Mouse (Mus musculus): ENCODE measurements around the gene Zfp94.

Gene Zfp94

DNA sequence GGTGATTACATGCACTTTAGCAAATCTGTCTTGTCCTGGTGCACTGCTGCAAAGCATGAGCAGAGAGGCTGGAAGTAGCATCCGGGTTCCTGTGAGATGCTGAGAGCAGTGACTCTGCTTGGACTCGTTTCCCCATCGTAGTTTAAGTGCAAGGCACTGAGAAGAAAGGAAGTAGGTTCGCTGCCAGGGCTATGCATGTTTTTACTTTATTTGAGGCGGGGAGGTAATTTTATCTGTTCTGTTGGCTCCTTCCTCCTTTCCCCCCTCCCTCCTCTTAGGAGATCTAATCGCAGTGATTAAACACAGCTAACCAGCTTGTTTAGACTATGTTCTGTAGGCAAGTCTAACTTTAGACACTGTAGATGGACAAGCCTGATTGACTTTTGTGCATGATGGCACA lies 2.5 kb upstream of the Zfp94 start:
- DNase-seq (ENCODE audit: low spot score in 2 of 2) = no peak

DNA sequence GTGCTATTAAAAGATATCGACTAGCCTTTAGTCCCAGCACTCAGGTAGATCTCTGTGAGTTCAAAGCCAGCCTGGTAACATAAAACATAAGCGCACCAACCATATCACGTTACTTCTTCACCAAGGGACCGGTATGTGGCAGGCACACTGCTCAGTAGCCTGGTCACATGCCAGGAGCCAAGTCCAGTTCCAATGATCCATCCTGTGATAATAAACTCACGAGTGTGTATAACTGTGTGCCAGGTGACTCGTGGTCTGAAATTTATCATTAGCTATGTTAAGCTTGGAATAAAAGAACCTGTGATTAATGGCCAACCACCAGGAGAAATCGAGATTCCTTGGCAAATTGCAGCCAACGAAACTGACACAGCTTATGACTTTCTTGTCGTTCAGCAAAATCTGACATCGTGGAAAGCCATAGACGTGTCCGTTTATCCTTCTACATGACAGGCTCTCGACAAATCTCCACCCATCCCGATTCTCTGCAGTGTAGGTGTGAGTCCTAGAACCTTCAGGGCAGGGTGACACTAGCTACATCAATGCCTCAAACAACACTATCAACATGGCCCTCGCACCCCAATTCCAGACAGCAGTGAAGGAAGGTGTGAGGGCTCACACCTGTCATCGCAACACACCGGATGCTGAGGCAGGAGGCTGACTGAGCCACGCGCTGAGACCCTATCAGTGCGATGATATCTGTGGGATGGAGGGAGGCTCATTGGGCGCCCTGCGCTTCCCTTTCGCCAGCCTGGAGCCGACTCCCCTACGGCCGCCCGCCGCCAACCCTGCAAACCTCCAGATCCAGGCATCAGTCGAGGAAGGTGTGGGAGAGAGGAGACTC lies 520 bp downstream of the Zfp94 start:
- DNase-seq (ENCODE audit: low spot score in 2 of 2) = no peak

DNA sequence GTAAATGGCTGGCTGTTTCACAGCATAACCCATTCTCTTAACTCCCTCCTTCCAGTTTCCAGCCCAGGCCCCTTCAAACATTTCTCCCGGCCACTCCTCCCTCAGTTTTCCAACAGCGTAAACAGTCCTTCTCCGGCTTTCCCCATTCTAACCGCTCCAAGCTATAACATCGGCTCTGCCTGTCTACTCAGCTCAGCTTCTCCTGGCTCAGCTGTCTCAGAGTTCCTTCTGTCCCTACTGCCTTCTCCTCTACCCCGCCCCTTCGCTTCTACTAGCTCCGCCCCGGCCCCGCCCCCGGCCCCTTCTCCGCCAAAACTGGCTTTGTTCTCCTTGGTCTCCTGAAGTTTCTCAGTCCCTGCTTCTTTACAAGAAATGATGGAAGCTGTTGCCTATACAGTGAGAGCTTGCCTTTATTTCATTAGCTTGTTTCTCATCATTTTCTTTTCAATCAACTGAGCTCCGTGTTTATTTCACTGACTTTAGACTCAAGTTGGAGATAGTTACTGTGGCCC lies 15.6 kb downstream of the Zfp94 start, which contains the start of gene Zfp61:
Zfp61 (minus strand) TSS at position 462 of the 512 bp plus-strand sequence.
- DNase-seq (ENCODE audit: low spot score in 2 of 2) = no peak

DNA sequence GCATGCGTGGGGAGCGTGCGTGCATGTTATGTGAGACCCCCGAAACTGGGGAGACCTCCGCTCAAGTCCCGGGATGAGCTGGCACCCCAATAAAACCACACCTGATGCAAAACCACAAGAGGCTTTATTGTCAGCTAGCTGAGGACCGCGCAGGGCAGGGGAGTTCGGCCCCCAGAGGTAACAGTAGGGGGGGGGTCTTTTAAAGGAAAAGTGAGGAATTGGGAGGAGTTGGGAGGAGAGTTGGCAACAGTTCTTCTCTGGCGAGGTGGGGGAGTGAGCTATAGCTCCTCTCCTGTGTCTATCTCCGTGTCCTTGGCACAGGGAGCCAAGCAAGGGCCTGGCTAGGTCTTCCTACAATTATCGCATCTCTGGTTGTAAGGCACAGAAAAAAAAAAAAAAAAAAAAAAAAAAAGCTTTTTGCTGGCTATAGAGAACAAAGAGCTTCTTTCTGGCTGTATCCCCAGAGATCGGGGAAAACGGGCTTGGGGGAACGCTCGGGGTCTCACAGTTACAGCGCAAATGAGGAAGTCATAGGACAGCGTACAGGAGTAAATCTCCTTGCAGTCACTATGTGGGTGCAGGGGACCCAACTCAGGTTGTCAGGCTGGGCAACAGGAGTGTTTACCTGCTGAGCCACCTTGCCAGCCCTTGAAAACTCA lies 16.5 kb downstream of the Zfp94 start:
- no peak for DNase-seq (ENCODE audit: low spot score in 2 of 2)

DNA sequence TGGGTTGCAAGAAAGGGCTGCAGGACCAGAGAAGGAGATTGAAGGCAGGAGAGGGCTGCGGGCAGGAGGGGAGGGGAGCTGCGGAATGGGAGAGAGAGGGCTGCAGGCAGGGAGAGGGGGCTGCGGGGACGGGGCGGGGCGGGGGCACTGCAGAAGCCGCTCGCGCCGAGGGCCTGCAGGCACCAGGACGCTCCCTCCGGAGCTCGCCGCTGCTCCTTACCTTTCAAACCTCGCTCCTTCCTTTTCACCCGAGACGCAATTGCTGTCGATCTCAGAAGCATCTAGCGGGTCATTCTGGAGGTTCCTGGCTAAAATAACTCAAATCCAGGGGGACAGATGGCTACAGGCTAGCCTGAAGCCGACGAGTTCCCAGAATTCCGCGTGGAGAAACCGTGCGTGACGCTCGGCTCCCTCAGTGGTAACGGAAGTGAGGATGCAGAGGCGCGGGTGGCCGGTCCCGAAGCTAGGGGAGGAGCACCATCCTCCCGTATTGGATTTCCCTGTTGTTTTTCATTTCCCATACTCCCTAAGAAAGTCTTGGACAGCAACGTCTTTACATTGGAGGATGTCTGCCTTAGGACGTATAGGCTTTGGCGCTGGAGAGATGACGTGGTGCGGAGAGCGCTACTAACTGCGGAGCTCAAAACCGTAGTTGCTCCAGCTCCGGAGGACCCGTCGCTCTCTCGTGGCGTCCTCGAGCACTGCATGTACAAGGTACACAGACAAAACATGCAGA lies 17.3 kb downstream of the Zfp94 start:
- DNase-seq (ENCODE audit: low spot score in 2 of 2) = peak; percentile 33 to 60

DNA sequence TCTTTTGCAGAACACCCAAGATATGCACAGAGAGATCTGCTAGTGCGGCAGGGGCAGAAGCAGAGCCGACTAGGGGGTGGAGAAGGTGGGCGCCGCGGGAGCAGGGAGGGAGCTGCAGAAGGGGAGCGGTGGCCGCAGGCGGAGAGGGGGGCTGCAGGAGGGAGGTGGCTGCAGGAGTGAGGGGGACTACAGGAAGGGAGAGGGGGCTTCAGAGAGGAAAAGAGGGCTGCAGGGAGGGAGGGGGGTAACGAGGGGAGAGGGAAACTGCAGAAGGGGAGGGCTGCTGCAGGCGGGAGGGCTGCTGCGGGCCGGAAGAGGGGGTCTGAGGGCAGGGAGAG lies 17.9 kb downstream of the Zfp94 start:
- no peak for DNase-seq (ENCODE audit: low spot score in 2 of 2)

DNA sequence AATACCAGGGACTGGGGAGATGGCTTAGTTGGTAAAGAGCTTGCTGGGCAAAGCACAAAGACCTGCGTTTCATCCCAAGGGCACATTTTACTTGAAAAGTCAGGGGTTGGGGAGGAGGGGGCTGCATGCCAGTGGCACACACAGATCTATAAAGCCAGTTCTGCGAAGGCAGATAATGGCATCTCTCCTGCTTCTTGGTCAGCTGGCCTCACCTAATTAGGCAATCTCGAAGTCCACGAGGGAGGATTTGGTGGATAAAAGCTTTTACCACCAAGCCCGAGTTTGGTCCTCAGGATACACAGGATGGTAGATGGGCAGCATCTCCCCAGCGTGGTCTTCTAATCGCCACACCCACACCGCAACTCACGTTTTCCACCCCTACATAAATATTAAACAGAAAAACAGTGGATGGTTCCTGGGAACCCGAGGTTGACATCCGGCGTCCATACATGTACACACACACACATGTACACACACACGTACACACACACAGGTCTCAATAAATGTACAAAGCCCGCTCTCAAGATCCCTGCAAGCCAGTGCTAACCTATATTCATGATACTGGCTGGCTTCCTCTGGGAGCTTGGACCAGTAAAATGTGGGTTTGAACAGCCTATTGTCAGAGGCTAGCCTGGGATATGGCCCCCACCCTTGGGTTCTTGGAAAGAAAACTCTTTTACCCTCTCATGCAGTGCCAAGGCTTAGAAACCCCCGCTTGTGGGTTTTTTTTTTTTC lies 18.9 kb downstream of the Zfp94 start:
- DNase-seq (ENCODE audit: low spot score in 2 of 2) = no peak

DNA sequence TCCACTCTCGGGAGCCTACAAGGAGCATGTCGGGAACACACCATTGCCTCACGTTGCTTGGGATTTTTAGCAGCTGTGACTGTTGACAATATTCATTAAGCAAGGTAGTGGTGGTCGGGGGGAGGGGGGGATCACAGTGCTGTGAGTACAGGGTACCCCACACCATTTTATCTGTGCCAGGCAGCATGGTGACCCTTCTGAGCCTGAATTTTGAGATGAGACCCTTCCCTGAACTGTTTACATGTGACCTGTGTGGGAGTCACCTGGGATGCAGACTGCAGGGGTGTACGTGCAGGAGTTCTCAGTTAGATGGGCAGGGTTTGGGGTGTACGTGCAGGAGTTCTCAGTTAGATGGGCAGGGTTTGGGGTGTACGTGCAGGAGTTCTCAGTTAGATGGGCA lies 20.1 kb downstream of the Zfp94 start:
- no peak for DNase-seq (ENCODE audit: low spot score in 2 of 2)

DNA sequence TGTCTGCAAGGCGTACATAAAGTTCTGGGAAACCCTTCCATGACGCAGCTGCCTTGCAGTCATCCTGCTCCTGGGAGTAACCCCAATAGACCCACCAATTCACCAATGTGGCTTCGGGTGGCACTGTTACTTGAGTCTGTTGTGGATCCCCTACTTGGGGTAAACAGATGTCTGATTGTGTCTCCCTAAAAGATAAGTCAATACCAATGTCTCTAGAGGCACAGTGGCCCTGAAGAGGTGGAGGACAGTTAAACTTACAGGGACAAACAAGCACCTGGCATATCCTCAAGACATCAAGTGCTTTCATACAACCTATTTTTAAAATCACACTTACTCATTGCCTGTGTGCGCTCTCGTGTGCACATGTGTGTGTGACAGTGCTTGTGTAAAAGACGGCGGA lies 21.1 kb downstream of the Zfp94 start:
- no peak for DNase-seq (ENCODE audit: low spot score in 2 of 2)

DNA sequence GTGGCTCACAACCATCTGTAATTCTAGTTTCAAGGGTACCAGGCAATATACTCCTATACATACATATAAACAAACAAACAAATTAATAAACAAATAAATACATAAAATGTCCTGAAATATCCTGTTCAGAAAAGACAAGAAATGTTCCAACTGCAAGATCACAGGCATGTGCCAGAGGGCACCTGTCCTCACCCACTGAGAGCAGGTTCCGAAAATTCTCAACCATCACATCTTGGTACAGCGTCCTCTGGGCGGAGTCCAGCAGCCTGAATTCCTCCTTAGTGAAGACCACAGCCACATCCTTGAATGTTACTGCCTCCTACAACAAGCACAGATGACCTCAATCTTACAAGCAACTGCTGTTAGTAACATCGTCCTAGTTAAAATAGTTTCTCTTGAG lies 21.7 kb downstream of the Zfp94 start:
- no peak for DNase-seq (ENCODE audit: low spot score in 2 of 2)

DNA sequence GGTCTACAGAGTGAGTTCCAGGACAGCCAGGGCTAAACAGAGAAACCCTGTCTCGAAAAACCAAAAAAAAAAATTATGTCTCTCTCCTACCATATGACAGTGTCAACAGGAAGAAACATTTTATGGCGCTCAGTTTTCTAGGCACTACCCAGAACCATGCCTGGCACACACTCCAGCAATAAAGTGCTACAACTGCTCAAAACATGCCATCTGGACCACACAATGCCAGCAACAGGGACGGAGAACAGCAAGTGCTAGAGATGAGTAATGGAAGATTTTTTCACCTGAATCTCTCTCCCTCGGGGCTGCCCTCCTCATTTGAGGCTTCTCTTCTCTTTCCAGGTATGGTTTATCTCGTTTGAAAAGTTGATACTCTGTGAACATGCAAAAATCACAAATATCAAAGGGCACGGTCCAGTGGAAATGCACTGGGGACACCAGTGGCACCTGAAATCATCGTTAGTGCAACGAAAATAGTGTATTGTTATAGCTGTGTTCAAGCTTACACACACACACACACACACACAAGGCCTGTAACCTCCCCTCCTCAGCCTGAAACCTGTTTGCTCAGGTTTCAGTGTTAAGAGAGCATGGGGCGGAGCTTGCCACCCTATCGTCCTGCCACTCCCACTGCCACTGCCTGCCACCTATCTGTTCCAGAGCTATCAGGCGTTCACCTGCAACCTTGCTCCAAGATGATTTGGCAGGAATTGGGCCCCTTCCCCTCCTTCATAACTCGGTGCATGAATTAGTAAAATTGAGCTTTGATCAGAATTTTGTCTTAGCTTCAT lies 23.2 kb downstream of the Zfp94 start:
- no peak for DNase-seq (ENCODE audit: low spot score in 2 of 2)

DNA sequence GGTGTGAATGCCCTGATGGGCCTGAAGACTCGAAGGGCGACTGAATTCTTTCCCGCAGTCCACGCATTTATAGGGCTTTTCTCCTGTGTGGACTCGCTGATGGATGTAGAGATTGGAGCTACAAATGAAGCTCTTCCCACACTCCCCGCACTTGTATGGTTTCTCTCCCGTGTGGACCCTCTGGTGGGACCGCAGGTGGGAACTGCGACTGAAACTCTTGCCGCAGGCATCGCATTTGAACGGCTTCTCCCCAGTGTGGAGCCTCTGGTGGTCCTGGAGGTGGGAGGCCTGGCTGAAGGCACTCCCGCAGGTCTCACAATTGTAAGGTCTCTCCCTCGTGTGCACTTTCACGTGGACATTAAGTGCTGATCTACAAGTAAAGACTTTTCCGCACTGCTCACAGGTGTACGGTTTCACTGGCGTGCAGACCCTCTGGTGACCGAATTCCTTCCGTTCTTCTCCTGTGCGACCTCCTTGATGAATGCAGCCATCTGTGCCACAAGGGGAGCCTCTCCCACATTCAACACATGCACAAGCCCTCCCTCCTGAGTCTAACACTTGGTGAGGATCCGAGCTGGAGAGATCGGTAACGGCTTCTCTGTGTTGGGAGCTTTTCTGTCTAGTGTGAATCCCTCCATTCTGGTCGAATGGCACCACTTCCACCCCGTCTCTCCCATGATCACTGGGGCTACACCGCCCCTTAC lies 24.9 kb downstream of the Zfp94 start:
- DNase-seq (ENCODE audit: low spot score in 2 of 2) = no peak

DNA sequence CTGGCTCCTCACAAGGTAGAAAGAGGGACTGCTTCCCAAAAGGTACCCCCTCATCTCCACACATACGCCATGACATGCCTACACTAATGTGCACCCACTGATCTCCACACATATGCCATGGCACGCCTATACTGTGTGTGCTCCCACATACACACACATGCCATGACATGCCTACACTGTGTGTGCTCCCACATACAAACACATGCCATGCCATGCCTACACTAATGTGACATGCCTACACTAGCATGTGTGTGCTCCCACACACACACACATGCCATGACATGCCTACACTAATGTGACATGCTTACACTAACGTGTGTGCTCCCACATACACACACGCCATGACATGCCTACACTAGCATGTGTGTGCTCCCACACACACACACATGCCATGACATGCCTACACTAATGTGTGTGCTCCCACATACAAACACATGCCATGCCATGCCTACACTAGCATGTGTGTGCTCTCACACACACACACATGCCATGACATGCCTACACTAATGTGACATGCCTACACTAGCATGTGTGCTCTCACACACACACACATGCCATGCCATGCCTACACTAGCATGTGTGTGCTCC lies 26.3 kb downstream of the Zfp94 start:
- no peak for DNase-seq (ENCODE audit: low spot score in 2 of 2)

DNA sequence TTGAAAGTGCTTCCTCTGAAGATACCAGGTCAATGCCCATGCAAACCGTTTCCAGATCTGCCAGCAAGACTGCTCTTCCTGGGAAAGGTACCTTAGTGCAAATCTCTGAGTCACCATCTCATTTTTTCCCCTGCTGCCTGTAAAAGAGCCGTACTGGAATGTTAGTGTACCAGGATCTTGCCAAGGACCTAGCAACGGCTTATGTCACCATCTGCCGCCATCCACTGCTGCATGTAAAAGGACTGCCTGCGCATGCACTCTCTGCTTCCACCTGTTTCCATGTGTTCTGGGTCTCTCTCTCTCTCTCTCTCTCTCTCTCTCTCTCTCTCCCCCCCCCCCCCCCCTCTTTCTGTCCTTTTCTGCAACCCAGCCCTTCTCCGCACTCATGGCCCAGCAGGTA lies 28.0 kb downstream of the Zfp94 start:
- no peak for DNase-seq (ENCODE audit: low spot score in 2 of 2)

DNA sequence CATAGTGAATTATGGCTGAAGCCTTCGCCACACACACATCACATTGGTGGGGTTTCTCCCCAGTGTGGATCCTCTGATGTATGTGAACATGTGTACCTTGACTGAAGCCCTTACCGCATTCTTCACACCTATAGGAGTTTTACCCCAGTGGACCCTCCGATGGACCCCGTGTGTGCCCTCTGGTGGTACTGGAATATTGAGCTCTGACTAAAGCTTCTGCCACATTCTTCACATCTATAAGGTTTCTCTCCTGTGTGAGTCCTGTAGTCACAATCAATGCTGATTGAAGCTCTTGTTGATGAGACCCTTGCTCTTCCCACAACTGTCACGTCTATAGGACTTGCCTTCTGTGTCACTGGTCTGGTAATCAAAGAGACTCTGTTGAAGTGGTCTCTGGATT lies 28.8 kb downstream of the Zfp94 start:
- DNase-seq (ENCODE audit: low spot score in 2 of 2) = no peak

DNA sequence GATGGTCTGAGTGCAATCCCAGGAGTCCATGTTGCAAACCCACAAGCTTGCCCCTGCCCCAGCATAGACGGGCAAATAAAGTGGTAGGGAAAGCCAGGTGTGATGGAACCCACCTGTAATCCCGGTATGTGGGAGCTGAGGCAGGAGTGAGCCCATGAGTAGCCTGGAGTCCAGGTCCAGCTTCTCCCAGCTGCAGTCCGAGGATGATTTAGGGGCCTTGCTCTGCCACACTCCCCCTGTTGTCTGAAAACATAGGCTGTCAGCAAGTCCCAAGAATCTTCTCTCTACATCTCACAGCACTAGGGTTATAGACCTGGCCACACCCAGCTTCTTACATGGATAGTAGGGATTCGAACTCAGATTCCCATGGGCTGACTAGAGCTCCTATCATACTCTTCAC lies 29.6 kb downstream of the Zfp94 start:
- no peak for DNase-seq (ENCODE audit: low spot score in 2 of 2)

DNA sequence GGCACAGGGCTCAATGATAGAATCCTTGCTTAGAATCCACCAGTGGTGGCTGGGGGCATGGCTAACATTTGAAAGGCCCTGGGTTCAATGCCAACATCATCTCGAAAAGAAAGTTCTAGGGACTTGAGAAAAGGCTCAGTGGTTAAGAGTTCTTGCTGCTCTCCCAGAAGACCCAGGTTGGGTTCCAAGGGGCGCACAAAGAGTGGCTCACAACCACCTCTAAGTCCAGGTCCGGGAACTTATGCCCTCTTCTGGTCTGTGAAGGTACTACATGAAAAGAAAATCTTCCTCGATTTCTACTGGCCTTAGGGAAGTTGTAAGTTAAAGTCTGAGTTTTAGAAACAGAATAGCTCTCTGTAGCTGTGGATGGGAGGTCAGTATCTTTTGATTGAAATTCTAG lies 30.4 kb downstream of the Zfp94 start:
- DNase-seq (ENCODE audit: low spot score in 2 of 2) = no peak

DNA sequence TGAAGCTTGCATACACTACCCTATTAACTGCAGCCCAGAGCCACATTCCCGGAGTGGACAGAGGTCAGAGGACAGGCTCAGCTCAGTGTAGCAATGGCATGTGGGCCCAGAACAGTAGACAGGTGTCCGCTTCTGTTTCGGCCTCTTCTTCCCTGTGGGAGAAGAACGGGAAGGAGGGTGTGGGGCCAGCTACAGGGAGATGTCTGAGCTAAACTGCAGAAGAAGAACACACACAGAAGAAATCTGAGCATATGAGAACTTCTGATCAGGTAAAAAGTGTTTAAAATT lies 35.7 kb downstream of the Zfp94 start:
- DNase-seq (ENCODE audit: low spot score in 2 of 2) = no peak

DNA sequence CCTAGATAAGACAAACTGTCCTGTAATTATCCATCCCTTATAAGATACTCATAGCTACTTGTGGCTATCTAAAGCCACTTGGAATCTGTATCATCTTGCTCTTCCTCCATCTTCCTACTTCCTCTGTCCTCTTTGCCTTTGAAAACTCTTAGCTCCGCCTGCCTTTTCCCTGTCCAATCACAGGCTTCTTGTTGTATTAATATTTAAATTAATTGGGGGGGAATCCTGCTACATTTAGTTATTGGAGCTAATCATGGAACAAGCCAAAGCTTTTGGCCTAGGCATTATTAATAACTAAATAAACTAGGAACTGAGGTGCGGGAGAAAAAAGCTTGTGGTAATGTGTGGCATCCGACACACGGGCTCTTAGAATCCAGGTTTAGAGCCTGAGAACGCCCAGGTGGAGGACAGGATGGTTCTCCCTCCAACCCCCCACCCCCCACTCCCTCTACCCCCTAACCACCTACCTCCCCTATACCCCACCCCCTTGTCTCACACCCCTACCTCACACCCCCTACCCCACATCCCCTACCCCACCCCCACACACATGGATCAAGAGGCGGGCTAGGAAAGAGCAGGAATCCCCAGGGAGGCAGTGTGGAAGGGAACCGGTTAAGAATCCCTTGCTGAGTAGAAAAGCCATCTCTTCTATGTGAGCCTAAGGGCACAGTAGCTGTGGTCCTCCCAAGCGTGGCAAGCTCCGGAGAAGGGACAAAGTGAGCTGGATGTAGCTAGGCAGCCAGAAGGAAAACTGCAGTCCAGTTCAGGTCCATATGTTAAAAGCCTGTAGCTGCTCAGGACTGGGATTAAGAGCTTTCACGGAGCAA lies 36.2 kb downstream of the Zfp94 start:
- DNase-seq (ENCODE audit: low spot score in 2 of 2) = no peak

All from spleen, postnatal 14 days (tissue).